Mouse (Mus musculus) lung, postnatal 36 days (tissue): ENCODE data around the gene Thumpd3.

ENCODE experiments used
- DNase-seq: peaks from one replicate; pipeline ENCODE4 v3.0.0; 2022; ENCODE audit warnings: mixed read lengths

Thumpd3 gene

DNA sequence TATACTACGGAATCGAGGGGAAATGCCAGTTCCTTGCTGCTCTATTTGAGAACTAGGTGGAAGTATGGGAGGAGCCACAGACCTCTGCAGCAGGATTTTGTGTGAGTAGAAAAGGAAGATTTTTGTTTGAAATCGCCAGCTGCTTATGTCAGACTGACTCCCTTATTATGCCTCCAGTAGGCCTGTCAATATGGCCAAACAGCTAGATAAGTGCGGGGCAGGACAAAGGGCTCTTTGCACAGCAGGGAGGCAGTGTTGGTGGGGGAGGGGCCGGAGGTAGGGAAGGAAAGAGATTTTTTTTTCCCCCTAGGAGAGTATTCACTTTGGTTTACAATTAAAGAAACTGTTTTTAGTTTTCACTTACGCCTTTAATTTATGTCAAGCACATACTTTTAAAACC lies 36.2 kb downstream of the Thumpd3 start:
- DNase-seq, result peak; percentile 35

DNA sequence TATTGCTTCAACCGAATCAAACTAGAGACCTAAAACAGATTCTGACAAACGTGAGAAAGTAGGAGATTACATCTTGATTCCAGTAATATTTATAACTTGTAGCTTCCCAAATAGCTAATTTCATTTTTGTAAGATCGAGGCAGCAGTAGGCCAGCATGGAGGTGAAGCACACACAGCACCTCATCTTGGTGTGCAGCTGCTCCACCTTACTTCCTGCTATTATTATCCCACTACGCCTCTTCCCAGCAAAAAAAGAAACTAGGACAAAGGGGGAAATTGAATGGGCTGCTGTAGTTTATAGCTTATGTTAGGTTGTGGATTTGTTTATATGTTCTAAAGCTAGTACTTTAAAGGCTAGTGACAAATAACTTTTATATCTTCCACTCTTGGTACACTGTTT lies 38.6 kb downstream of the Thumpd3 start:
- no peak for DNase-seq

DNA sequence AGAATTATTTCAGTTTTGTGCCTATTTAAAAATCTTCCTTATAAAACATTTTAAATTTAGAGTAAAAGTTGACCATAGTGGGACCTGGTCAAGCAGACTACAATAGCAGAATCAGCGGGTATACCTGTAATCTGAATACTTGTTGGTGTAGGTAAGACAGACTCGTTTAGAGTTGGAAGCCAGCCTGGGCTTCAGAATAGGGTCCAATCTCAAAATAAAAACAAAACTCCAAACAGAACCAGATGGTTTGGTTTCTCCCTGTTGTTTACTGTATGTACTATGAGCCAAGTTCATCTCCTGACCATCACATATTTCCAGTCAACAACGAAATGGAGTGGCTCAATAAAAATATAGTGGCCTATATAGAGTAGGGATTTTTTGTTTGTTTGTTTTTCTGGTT lies 47.2 kb downstream of the Thumpd3 start:
- DNase-seq, result no peak

DNA sequence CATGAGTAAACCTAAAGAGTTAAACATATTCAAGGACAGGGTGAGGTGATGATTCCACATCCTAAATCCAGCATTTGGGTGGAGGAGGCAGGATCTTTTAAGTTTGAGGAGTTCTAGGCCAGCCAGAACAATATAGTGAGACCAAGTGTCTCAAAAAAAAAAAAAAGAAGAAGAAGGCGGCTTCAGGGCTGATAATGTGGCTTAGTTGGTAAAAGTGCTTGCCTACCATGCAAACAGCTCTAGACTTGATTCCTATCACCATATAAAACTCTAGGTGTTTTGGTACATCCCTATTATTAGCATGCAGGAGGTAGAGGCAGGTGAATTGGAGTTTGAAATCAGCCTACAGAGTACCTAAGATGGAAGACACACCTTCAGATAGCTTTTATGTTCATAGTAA lies 49.5 kb downstream of the Thumpd3 start:
- no peak for DNase-seq

DNA sequence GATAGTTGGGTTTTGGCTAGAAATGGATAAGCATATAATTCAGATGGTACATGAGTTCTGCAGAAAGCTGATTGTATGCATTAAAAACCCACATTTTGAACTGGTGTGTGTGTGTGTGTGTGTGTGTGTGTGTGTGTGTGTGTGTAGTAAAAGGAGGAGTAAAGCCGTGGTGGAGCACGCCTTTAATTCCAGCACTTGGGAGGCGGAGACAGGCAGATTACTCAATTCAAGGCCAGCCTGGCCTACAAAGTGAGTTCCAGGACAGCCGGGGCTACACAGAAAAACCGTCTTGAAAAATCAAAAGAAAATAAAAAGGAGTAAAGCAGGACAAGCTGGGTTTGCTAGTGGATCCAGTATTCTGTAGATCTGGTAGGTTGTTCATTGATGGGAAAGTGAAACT lies 51.6 kb downstream of the Thumpd3 start:
- DNase-seq, result peak; percentile 15

DNA sequence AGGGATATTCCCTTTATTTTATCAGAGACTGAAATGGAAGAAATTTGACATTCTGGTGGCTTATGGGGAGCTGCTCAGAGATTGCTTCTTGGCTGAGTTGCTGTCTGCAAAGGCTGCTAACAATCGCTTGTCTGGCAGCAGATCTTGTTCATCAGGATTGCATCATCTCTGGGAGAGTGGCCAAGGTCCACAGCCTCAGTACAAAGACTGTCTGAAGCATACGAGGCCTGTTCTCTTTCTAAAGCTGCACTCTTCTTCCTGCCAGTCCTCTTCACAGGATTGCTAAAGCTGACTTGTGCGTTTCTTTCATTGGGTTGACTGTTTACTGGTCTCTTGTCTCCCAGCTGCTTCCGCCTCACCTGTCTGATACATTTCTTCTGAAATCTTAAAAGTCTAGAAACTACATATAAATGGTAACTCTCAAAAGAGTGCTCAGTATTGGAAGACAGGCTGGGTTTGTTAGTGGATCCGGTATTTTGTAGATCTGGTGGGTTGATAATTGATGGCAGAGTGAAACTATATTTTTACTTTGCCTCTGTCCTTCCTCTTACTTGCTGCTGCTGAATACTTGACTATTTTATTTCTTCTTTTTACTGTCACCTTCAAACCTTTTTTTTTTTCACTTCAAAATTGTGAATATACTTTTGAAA lies 53.7 kb downstream of the Thumpd3 start:
- peak; percentile 97 for DNase-seq

DNA sequence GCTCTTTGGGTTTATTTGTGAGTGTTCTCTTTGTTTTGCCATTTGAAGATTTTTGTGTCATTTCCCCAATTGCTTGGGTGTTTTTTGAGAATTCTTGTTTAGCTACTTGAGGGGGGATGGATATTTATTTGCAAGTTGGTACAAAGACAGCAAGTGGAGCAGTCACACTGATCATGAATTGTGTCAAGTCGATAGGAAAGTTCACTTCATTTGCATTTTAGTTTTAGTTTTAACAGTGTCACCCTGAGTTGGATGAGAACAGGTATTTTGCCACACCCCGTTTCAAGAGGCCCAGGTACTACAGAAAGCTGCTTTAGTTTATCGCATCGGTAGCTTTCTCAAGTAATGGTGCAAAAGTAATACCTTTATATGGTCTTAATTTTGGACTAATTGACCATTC lies 56.5 kb downstream of the Thumpd3 start:
- DNase-seq, result peak; percentile 43

DNA sequence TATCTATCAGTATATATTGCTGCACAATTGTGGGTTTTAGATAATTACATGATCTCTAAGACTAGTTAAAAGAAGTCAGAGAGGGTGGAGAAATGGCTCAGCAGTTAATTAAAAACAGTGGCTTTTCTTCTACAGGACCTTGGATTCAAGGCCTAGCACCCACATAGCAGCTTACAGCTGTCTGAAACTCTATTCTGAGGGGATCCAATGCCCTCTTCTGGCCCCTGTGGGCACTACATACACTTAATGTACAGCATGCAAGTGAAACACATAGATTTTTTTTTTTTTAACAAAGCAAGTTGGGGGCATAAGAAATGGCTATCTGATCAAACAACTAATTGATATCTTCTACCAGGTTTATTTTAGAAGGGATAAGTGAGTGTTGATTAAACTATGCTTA lies 57.7 kb downstream of the Thumpd3 start:
- peak; percentile 86 for DNase-seq

DNA sequence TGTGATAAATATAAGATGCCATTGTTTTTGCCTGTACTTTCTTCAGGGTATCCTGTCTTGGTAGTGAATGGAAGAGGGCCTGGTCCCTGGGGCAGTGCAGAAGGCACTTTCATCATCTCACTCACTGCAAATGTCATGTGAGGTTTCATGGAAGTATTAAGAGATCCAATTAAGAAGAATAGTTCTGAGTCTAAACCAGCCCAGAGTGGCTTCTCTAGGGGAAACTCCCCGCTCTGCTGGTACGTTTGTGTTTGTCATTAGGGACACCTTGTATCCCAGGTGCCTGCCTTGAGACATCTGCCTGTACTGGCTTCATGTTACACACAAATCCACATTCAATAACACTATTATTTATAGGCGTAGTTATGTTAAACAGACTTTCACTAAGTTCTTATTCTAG lies 63.4 kb downstream of the Thumpd3 start:
- DNase-seq, result no peak

DNA sequence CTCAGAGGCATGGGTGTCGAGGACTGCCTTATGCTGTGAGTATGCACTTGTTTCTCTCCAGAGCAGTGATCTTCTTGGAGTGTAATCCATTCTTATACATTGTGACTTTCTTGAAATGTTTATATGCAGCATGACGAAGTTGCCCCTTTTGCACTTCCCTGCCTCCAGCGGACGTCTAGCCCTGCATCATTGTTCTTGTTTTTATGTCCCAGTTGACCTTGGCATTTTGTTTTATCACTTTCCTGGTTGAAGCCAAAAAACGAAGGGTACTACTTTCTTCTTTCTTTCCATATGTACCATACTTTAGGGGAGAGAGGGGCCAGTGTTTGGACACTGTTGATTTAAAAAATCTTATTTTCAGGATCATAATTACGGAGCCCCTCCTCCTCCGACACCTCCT lies 63.9 kb downstream of the Thumpd3 start:
- no peak for DNase-seq
